Mouse (Mus musculus): ENCODE measurements around the gene Ass1. TPM values are rescaled to one million over a fixed set of nuclear protein-coding genes. Genes with fewer than 3 reads are reported as not detected.

The Ass1 gene
- polyA plus RNA-seq, 1 experiment from 2014 or later, result 11.8 TPM

- Histone ChIP-seq H3K9me3 (no peaks in the 10 kb centered on the region; the same call in 1 of the 2 replicates), H3K27ac (no peak overlapping the region), H3K4me1 (replicated peaks) (peaks cover 95% of the 10 kb centered on the region), H3K4me3 (no peak overlapping the region), H3K36me3 (no peaks in the 10 kb centered on the region), H3K27me3 (ENCODE audit: insufficient read depth, poor library complexity, severe bottlenecking) (peaks cover 100% of the 10 kb centered on the region)
- DNase-seq (ENCODE audit: low spot score), result no peak
- WGBS, result 43% methylated on average over 7 of the region's 7 CpGs
Measured at GRCm38 (mm10) chr2:31497113-31497512, 27.1 kb downstream of the Ass1 start.

GRCm38 (mm10) chr2:31497635-31498034 is 27.6 kb downstream of the Ass1 start:
- Histone ChIP-seq H3K27me3 (ENCODE audit: insufficient read depth, poor library complexity, severe bottlenecking) (peaks cover 100% of the 10 kb centered on the region), H3K36me3 (no peaks in the 10 kb centered on the region), H3K27ac (0 out of 2 replicates have a peak overlapping the region, but pooled peaks have one; percentile 13), H3K9me3 (no peaks in the 10 kb centered on the region), H3K4me3 (no peak overlapping the region), H3K4me1 (replicated peaks) (peaks cover 100% of the 10 kb centered on the region)
- no peak for DNase-seq (ENCODE audit: low spot score)
- 65% methylated on average over 19 of the region's 19 CpGs for WGBS

- Histone ChIP-seq H3K4me3 (peak overlapping the region; percentile 20; the same call in 1 of the 2 replicates), H3K36me3 (no peaks in the 10 kb centered on the region)
- WGBS, result 28% methylated on average over 21 of the region's 21 CpGs
Measured at GRCm38 (mm10) chr2:31499327-31500291, 29.6 kb downstream of the Ass1 start.

GRCm38 (mm10) chr2:31500292-31501204 is 30.5 kb downstream of the Ass1 start:
- WGBS, result 32% methylated on average over 24 of the region's 24 CpGs
- Histone ChIP-seq H3K27ac (peak overlapping the region; percentile 71), H3K9me3 (no peaks in the 10 kb centered on the region), H3K4me3 (peak overlapping the region; percentile 20; the same call in 1 of the 2 replicates), H3K4me1 (replicated peaks) (peaks cover 98% of the 10 kb centered on the region), H3K27me3 (ENCODE audit: insufficient read depth, poor library complexity, severe bottlenecking) (peaks cover 100% of the 10 kb centered on the region), H3K36me3 (no peaks in the 10 kb centered on the region)
- peak; percentile 75 for DNase-seq (ENCODE audit: low spot score)

More at GRCm38 (mm10) chr2:31499327-31500291, 29.6 kb downstream of the Ass1 start:
- peak; percentile 58 for DNase-seq (ENCODE audit: low spot score)
- no peaks in the 10 kb centered on the region for H3K9me3 ChIP-seq
- H3K27ac ChIP-seq, result peak overlapping the region; percentile 71
- H3K27me3 ChIP-seq (ENCODE audit: insufficient read depth, poor library complexity, severe bottlenecking), result peaks cover 100% of the 10 kb centered on the region
- H3K4me1 ChIP-seq (replicated peaks), result peaks cover 98% of the 10 kb centered on the region

GRCm38 (mm10) chr2:31501448-31502130 is 31.6 kb downstream of the Ass1 start:
- H3K27ac ChIP-seq, result peak overlapping the region; percentile 37; the same call in 1 of the 2 replicates
- no peaks in the 10 kb centered on the region for H3K36me3 ChIP-seq
- peak; percentile 67 for DNase-seq (ENCODE audit: low spot score)
- 43% methylated on average over 20 of the region's 20 CpGs for WGBS
- peaks cover 100% of the 10 kb centered on the region for H3K27me3 ChIP-seq (ENCODE audit: insufficient read depth, poor library complexity, severe bottlenecking)
- H3K4me1 ChIP-seq (replicated peaks), result peaks cover 96% of the 10 kb centered on the region
- no peak overlapping the region for H3K4me3 ChIP-seq
- H3K9me3 ChIP-seq, result no peaks in the 10 kb centered on the region

GRCm38 (mm10) chr2:31502616-31503522 is 32.9 kb downstream of the Ass1 start:
- no peak overlapping the region for H3K4me3 ChIP-seq
- H3K4me1 ChIP-seq (replicated peaks), result peaks cover 83% of the 10 kb centered on the region
- no peak for DNase-seq (ENCODE audit: low spot score)
- no peaks in the 10 kb centered on the region for H3K36me3 ChIP-seq
- peaks cover 98% of the 10 kb centered on the region for H3K27me3 ChIP-seq (ENCODE audit: insufficient read depth, poor library complexity, severe bottlenecking)
- 50% methylated on average over 15 of the region's 15 CpGs for WGBS
- no peak overlapping the region; the same call in 1 of the 2 replicates for H3K27ac ChIP-seq
- H3K9me3 ChIP-seq, result no peaks in the 10 kb centered on the region

GRCm38 (mm10) chr2:31505472-31505871 is 35.5 kb downstream of the Ass1 start:
- H3K4me1 ChIP-seq (replicated peaks), result peaks cover 61% of the 10 kb centered on the region

GRCm38 (mm10) chr2:31508851-31509250 is 38.8 kb downstream of the Ass1 start:
- WGBS, result 92% methylated on average over 6 of the region's 6 CpGs
- H3K9me3 ChIP-seq, result 0 out of 2 replicates have a peak, but pooled peaks cover 4% of the 10 kb centered on the region

More at GRCm38 (mm10) chr2:31505472-31505871, 35.5 kb downstream of the Ass1 start:
- Histone ChIP-seq H3K27ac (no peak overlapping the region), H3K27me3 (ENCODE audit: insufficient read depth, poor library complexity, severe bottlenecking) (peaks cover 97% of the 10 kb centered on the region), H3K4me3 (no peak overlapping the region), H3K9me3 (0 out of 2 replicates have a peak, but pooled peaks cover 4% of the 10 kb centered on the region), H3K36me3 (no peaks in the 10 kb centered on the region)
- 53% methylated on average over 11 of the region's 11 CpGs for WGBS
- no peak for DNase-seq (ENCODE audit: low spot score)

GRCm38 (mm10) chr2:31511316-31511715 is 41.3 kb downstream of the Ass1 start:
- Histone ChIP-seq H3K4me1 (replicated peaks) (peaks cover 35% of the 10 kb centered on the region), H3K4me3 (no peak overlapping the region), H3K27me3 (ENCODE audit: insufficient read depth, poor library complexity, severe bottlenecking) (peaks cover 75% of the 10 kb centered on the region), H3K27ac (no peak overlapping the region), H3K9me3 (peaks cover 19% of the 10 kb centered on the region), H3K36me3 (peaks cover 10% of the 10 kb centered on the region)
- WGBS, result 85% methylated on average over 6 of the region's 6 CpGs
- no peak for DNase-seq (ENCODE audit: low spot score)

More at GRCm38 (mm10) chr2:31508851-31509250, 38.8 kb downstream of the Ass1 start:
- peaks cover 54% of the 10 kb centered on the region for H3K4me1 ChIP-seq (replicated peaks)
- no peak overlapping the region for H3K4me3 ChIP-seq
- no peak for DNase-seq (ENCODE audit: low spot score)
- H3K36me3 ChIP-seq, result no peaks in the 10 kb centered on the region
- peaks cover 97% of the 10 kb centered on the region for H3K27me3 ChIP-seq (ENCODE audit: insufficient read depth, poor library complexity, severe bottlenecking)
- H3K27ac ChIP-seq, result no peak overlapping the region

- WGBS, result 73% methylated on average over 12 of the region's 12 CpGs
- peaks cover 10% of the 10 kb centered on the region for H3K36me3 ChIP-seq
- H3K27me3 ChIP-seq (ENCODE audit: insufficient read depth, poor library complexity, severe bottlenecking), result peaks cover 58% of the 10 kb centered on the region
- no peak for DNase-seq (ENCODE audit: low spot score)
- H3K4me3 ChIP-seq, result no peak overlapping the region
- peaks cover 28% of the 10 kb centered on the region for H3K4me1 ChIP-seq (replicated peaks)
- no peak overlapping the region for H3K27ac ChIP-seq
- H3K9me3 ChIP-seq, result peaks cover 15% of the 10 kb centered on the region
Measured at GRCm38 (mm10) chr2:31516557-31516956, 46.5 kb downstream of the Ass1 start.

- peaks cover 63% of the 10 kb centered on the region for H3K27me3 ChIP-seq (ENCODE audit: insufficient read depth, poor library complexity, severe bottlenecking)
- H3K4me1 ChIP-seq (replicated peaks), result peaks cover 20% of the 10 kb centered on the region
- 84% methylated on average over 16 of the region's 16 CpGs for WGBS
- no peak for DNase-seq (ENCODE audit: low spot score)
- H3K9me3 ChIP-seq, result no peaks in the 10 kb centered on the region
- no peaks in the 10 kb centered on the region for H3K36me3 ChIP-seq
- no peak overlapping the region for H3K27ac ChIP-seq
- no peak overlapping the region for H3K4me3 ChIP-seq
Measured at GRCm38 (mm10) chr2:31521800-31522335, 51.9 kb downstream of the Ass1 start.
